Mouse (Mus musculus) small intestine, adult 2 months (tissue): ENCODE measurements at regions not wholly inside any gene's neighbourhood (a gene's known extent, or its start where the extent isn't known, plus 50 kb on each side); places are given as distances from the start of the nearest gene placed in this dataset.

Experiments used
- CTCF ChIP-seq: fragments of 200-500 bp; IDR thresholded peaks from 2 replicates; pipeline ENCODE4 v1.5.1; 2012; ENCODE audit warnings: low read depth, mild to moderate bottlenecking, control low read depth, inconsistent platforms, low read length, moderate library complexity, mixed read lengths; ENCODE audit not compliant: insufficient replicate concordance, insufficient read length; ENCODE audit errors: extremely low read depth
- POLR2A ChIP-seq: fragments of 200-500 bp; IDR thresholded peaks from 2 replicates; pipeline ENCODE4 v1.6.1; 2012; ENCODE audit warnings: low read depth, mild to moderate bottlenecking, control low read depth, inconsistent platforms, low read length, moderate library complexity

- no peak for TF ChIP-seq POLR2A
- no peak for TF ChIP-seq CTCF
Observed at GRCm38 (mm10) chr13:118558966-118559365, 110.6 kb upstream of the Fgf10 start.
